Mouse (Mus musculus) G1E (cell line): ENCODE data around the gene Ttyh1. TPM values are rescaled to one million over a fixed set of nuclear protein-coding genes. Genes with fewer than 3 reads are reported as not detected.

Source experiments
- ATAC-seq: 2 replicates; pipeline ENCODE4 v1.8.0; 2016; ENCODE audit warnings: mild to moderate bottlenecking; ENCODE audit not compliant: insufficient number of reproducible peaks, poor library complexity, low FRiP score, severe bottlenecking; ENCODE audit errors: extremely low read depth
- DNase-seq: peaks from one replicate; pipeline ENCODE4 v3.0.0; 2012; ENCODE audit warnings: low spot score
- H3K27me3 ChIP-seq: 2 replicates; pipeline ENCODE4 v1.6.1; 2012; ENCODE audit warnings: mild to moderate bottlenecking, low read length, inconsistent platforms; ENCODE audit not compliant: insufficient read depth
- H3K36me3 ChIP-seq: replicated peaks from 2 replicates; pipeline ENCODE3; 2012; ENCODE audit warnings: mild to moderate bottlenecking, inconsistent platforms
- H3K4me1 ChIP-seq: 2 replicates; pipeline ENCODE4 v1.6.1; 2012; ENCODE audit warnings: low read depth, low read length, inconsistent platforms, mixed read lengths; ENCODE audit not compliant: insufficient read depth
- H3K4me3 ChIP-seq: 2 replicates; pipeline ENCODE4 v1.5.1; 2012; ENCODE audit warnings: low read depth, mild to moderate bottlenecking, inconsistent platforms, low read length, moderate library complexity, mixed read lengths
- H3K9me3 ChIP-seq: replicated peaks from 2 replicates; pipeline ENCODE4 v1.6.1; 2012; ENCODE audit warnings: inconsistent platforms
- CTCF ChIP-seq: IDR thresholded peaks from 2 replicates; pipeline ENCODE4 v1.5.1; 2012; ENCODE audit warnings: low read depth, low read length, inconsistent platforms, mixed read lengths
- GATA1 ChIP-seq: IDR thresholded peaks from 2 replicates; pipeline ENCODE4 v1.6.1; 2012; ENCODE audit warnings: borderline replicate concordance, low read length, inconsistent platforms, mixed read lengths
- GATA2 ChIP-seq: IDR thresholded peaks from 2 replicates; pipeline ENCODE4 v1.6.1; 2012; ENCODE audit warnings: low read depth, low read length, inconsistent platforms, borderline replicate concordance
- POLR2AphosphoS5 ChIP-seq: IDR thresholded peaks from 2 replicates; pipeline ENCODE4 v1.6.1; 2012; ENCODE audit warnings: low read depth, low read length, inconsistent platforms; ENCODE audit not compliant: insufficient replicate concordance
- TAL1 ChIP-seq: conservative IDR thresholded peaks from 2 replicates; pipeline ENCODE4 v1.6.1; 2012; ENCODE audit warnings: low read depth, low read length, inconsistent platforms, mixed read lengths
- polyA plus RNA-seq: library from polyadenylated mRNA; stranded (reverse); fragments of >175 nt; gene quantifications from 2 replicates; pipeline ENCODE4 v1.2.3, GENCODE M21; 2012
- total RNA-seq, 2 experiments: library from RNA; stranded (forward) in 1 of 2; stranded (reverse) in 1 of 2; fragments of 200-1000 nt in 1 of 2; fragments of >200 nt in 1 of 2; fragmentation: Nextera tagmentation in 1 of 2; gene quantifications; 2 replicates each; pipeline ENCODE4 v1.2.3; 2014 to 2017

The Ttyh1 gene
- total and polyA plus RNA-seq, 3 experiments, result 0.11 TPM; not detected in 2

DNA sequence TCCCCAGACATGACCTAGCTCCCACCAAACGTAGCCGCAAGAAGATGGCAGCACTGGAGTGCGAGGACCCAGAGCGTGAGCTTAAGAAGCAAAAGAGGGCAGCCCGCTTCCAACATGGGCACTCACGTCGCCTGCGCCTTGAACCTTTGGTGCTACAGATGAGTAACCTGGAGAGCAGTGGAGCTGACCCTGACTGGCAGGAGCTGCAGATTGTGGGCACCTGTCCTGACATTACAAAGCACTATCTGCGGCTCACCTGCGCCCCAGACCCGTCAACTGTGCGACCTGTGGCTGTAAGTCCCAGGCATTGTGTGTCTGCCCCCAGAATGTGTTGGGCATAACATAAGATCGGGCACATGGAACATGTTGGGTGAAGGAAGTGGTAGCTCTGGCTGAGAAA lies 24.8 kb downstream of the Ttyh1 start:
- H3K9me3 ChIP-seq, result no peaks in the 10 kb centered on the region
- peaks cover 81% of the 10 kb centered on the region for H3K4me1 ChIP-seq
- H3K36me3 ChIP-seq, result peaks cover 97% of the 10 kb centered on the region
- no peaks in the 10 kb centered on the region for H3K27me3 ChIP-seq
- ATAC-seq (no peak), DNase-seq (no peak)
- H3K4me3 ChIP-seq, result no peak overlapping the region
- TF ChIP-seq GATA1, result no peak
- no peak for TF ChIP-seq CTCF
- TF ChIP-seq TAL1, result no peak
- no peak for TF ChIP-seq POLR2AphosphoS5
- TF ChIP-seq GATA2, result no peak

DNA sequence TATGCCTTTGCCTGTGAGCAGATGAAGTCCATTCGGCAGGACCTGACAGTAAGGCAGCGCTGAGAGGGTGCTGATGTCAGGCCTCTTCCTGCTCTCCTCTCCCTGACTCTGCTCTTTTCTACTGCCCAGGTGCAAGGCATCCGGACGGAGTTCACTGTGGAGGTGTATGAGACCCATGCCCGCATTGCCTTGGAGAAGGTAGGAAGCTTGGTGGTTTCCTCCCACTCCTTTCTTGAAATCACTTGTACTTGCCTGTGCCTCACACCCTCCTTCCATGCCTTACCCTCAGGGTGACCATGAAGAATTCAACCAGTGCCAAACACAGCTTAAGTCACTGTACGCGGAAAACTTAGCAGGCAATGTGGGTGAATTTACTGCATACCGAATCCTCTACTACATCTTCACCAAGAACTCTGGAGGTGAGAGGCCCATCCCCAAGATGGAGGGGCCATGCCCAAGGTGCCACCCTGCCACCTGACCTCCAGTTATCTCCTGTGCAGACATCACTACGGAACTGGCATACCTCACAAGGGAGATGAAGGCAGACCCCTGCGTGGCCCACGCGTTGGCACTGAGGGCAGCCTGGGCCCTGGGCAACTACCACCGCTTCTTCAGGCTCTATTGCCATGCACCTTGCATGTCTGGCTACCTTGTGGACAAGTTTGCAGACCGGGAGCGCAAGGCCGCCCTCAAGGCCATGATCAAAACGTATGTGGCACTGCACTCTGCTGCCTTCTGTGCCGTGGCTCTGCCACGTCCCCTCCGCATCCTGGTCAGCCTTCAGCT lies 25.8 kb downstream of the Ttyh1 start:
- ATAC-seq, result no peak

DNA sequence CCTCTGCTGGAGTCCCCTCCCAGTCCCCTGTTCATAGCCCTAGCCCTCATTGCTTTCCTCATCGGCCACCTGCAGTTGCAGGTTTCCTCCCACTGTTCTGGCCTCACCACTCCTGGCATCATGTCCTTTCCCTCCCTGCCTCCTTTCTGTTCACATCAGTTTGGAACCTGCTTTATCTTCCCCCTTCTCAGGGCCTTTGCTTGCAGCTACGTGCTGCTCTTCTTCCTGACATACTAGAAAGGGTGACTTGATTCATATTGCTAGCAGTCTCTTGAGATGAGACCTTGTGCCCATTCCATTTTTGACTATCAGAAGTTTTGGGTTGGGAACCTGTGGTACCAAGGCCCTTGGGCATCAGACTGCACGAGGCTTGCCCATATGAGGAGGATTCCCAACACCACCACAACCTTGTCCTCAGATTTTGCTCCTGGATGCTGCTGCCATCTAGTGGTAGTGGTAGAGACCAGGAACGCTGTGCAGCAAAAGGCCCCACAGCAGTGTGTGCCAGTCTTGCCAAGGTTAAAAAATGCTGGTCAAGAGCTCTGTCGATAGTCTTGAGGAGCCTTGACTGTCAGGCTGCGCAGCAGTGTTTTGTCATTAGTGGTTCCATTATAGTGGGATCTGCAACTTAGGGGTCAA lies 26.5 kb downstream of the Ttyh1 start:
- DNase-seq, result peak; percentile 47
- Histone ChIP-seq H3K27me3 (no peaks in the 10 kb centered on the region), H3K4me3 (peak overlapping the region; percentile 20; the same call in 1 of the 2 replicates), H3K9me3 (no peaks in the 10 kb centered on the region), H3K4me1 (peaks cover 87% of the 10 kb centered on the region), H3K36me3 (peaks cover 80% of the 10 kb centered on the region)
- ATAC-seq, result no peak
- no peak for TF ChIP-seq TAL1
- TF ChIP-seq CTCF, result peak; percentile 42; the same call in 1 of the 2 replicates

More for the DNA sequence above, 25.8 kb downstream of the Ttyh1 start:
- Histone ChIP-seq H3K9me3 (no peaks in the 10 kb centered on the region), H3K27me3 (no peaks in the 10 kb centered on the region), H3K4me1 (peaks cover 81% of the 10 kb centered on the region), H3K4me3 (peak overlapping the region; percentile 20; the same call in 1 of the 2 replicates), H3K36me3 (peaks cover 88% of the 10 kb centered on the region)
- no peak for DNase-seq
- TF ChIP-seq CTCF (no peak), POLR2AphosphoS5 (no peak), GATA1 (no peak), TAL1 (no peak), GATA2 (no peak)

DNA sequence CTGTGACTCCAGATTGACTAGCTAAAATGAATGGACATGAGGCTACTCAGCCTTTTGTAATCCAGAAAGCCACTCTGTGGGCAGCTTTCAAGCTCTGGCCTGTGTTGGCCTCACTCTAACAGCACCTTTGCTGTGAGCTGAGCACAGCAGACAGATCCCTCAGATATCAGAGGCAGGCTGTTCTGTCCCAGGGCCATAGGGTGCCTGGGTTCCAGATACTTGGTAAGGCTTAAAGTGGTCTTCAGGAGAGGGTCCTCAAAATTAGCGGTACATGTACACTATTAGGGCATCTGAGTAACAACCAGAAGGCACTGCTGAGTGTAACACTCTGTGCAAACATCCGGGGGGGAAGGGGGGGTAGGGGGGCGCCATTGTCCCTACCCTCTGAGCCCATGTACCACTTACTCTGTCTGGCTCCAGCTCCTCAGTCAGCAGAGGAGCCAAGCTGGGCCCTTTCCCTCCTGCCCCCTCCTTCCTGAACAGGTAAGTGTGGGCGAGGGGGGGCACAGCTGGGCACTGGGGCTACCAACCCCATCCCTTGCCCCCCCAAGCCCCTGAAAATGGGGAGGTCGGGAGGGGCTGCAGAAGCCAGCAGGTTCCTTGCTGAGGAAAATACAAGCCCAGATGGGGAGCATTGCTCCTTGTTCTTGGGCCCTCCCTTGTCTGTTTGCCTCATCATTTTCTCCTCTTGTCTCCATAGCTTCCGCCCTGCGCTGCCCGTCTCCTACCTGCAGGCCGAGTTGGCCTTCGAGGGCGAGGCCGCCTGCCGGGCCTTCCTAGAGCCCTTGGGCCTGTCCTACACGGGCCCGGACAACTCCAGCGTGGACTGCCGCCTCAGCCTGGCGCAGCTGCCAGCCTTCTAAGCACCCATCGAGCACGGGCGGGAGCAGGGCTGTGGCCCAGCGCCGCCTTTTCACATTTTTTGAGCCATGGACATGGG lies 27.3 kb downstream of the Ttyh1 start:
- H3K36me3 ChIP-seq, result peaks cover 72% of the 10 kb centered on the region
- no peak for ATAC-seq

DNA sequence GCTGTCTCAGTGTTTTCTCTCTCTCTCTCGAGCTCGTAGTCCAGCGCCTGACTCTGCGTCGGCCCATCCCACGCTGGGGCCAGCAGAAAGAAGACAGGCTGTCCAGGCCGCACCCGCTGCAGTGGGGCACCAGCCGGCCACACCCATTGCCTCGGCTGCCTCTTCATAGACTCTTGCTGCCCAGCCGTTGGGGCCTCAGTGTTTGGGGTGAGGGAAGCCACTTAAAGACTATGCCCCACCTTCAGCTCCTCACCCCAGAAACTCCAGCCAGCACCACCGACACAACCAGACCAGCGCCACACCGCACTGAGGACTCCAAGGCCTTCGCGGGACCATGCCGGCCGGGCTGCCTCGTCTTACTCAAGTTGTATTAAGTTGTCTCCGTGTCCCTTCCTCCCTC lies 28.2 kb downstream of the Ttyh1 start:
- ATAC-seq, result peak; percentile 24; the same call in 1 of the 2 replicates
- H3K9me3 ChIP-seq, result no peaks in the 10 kb centered on the region
- DNase-seq, result no peak
- no peaks in the 10 kb centered on the region for H3K27me3 ChIP-seq
- peaks cover 90% of the 10 kb centered on the region for H3K4me1 ChIP-seq
- peaks cover 63% of the 10 kb centered on the region for H3K36me3 ChIP-seq
- peak overlapping the region; percentile 84; the same call in 1 of the 2 replicates for H3K4me3 ChIP-seq
- TF ChIP-seq GATA1 (no peak), GATA2 (no peak), TAL1 (no peak), POLR2AphosphoS5 (no peak), CTCF (no peak)

More for the DNA sequence above, 27.3 kb downstream of the Ttyh1 start:
- no peak for DNase-seq
- H3K9me3 ChIP-seq, result no peaks in the 10 kb centered on the region
- peak overlapping the region; percentile 64; the same call in 1 of the 2 replicates for H3K4me3 ChIP-seq
- TF ChIP-seq TAL1 (no peak), CTCF (no peak), GATA1 (no peak), GATA2 (no peak), POLR2AphosphoS5 (no peak)
- H3K4me1 ChIP-seq, result peaks cover 89% of the 10 kb centered on the region
- no peaks in the 10 kb centered on the region for H3K27me3 ChIP-seq

DNA sequence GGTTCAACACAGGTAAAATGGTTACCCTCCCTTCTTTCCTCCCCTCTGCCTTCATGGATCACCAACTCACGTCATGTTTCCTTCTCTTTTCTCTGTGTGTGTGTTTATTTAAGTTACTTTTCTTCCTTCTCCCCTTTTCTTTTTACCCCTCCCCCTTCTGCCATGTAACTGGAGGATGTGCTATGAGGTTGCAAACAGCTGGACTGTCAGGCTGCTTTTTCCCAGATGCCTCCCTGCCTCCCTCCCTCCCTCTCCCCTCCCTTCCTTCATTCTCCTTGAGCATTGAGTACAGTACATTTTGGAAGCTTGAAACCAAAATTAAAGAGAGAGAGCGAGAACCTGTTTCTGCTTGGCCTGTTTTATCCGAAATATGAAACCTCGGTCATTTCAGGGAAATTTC lies 28.6 kb downstream of the Ttyh1 start:
- DNase-seq (no peak), ATAC-seq (no peak)
- no peaks in the 10 kb centered on the region for H3K27me3 ChIP-seq
- TF ChIP-seq CTCF (no peak), POLR2AphosphoS5 (no peak), TAL1 (no peak), GATA1 (no peak), GATA2 (no peak)
- peaks cover 89% of the 10 kb centered on the region for H3K4me1 ChIP-seq
- H3K9me3 ChIP-seq, result no peaks in the 10 kb centered on the region
- H3K4me3 ChIP-seq, result peak overlapping the region; percentile 84; the same call in 1 of the 2 replicates
- peaks cover 59% of the 10 kb centered on the region for H3K36me3 ChIP-seq
